Mouse (Mus musculus) spleen, postnatal 36 days (tissue): ENCODE data around the gene Dffa.
"Not testable (repeated sequence)": the region's sequence is repeated elsewhere in the genome, so short reads cannot be mapped to it uniquely, and the experiment has no call there.

Experiments
- DNase-seq, 2 experiments: peaks; one replicate each; pipeline ENCODE4 v3.0.0; 2022; ENCODE audit warnings: low spot score in 2 of 2, mixed read lengths in 1 of 2

Gene Dffa

GRCm38 (mm10) chr4:149147528-149147927 lies 43.6 kb downstream of the Dffa start:
- DNase-seq, result no peak

GRCm38 (mm10) chr4:149148084-149148483 lies 44.1 kb downstream of the Dffa start:
- DNase-seq, result no peak

GRCm38 (mm10) chr4:149149196-149149595 lies 45.2 kb downstream of the Dffa start:
- DNase-seq, result no peak

- DNase-seq, result no peak
Observed at GRCm38 (mm10) chr4:149149611-149150010, 45.7 kb downstream of the Dffa start.

- no peak for DNase-seq
Observed at GRCm38 (mm10) chr4:149150256-149150655, 46.3 kb downstream of the Dffa start.

- DNase-seq, result no peak
Observed at GRCm38 (mm10) chr4:149150721-149151120, 46.8 kb downstream of the Dffa start.

GRCm38 (mm10) chr4:149154859-149155258 lies 50.9 kb downstream of the Dffa start:
- no peak for DNase-seq

- DNase-seq, result peak in 1 of 2 experiments; percentile 53
Observed at GRCm38 (mm10) chr4:149155711-149156110, 51.8 kb downstream of the Dffa start.

- DNase-seq, result no peak
Observed at GRCm38 (mm10) chr4:149157415-149157973, 53.5 kb downstream of the Dffa start.

- no peak for DNase-seq
Observed at GRCm38 (mm10) chr4:149159203-149159602, 55.3 kb downstream of the Dffa start.

- no peak for DNase-seq
Observed at GRCm38 (mm10) chr4:149159891-149160290, 55.9 kb downstream of the Dffa start.

GRCm38 (mm10) chr4:149161166-149161565 lies 57.2 kb downstream of the Dffa start:
- no peak for DNase-seq

- no peak for DNase-seq
Observed at GRCm38 (mm10) chr4:149163196-149163595, 59.2 kb downstream of the Dffa start.

- DNase-seq, result no peak
Observed at GRCm38 (mm10) chr4:149164150-149164549, 60.2 kb downstream of the Dffa start.

- peak; percentile 97 for DNase-seq
Observed at GRCm38 (mm10) chr4:149166215-149166946, 62.4 kb downstream of the Dffa start, which contains the start of gene Pgd. Gene Pgd, minus strand, starts transcription at chr4:149166771.

- DNase-seq, result peak; percentile 79 to 80
Observed at GRCm38 (mm10) chr4:149166957-149167611, 63.1 kb downstream of the Dffa start.

GRCm38 (mm10) chr4:149168016-149168415 lies 64.1 kb downstream of the Dffa start:
- no peak for DNase-seq

- not testable (repeated sequence) for DNase-seq
Observed at GRCm38 (mm10) chr4:149169926-149170325, 66.0 kb downstream of the Dffa start.
